ENCODE assay signal across 23 mouse cellular contexts in the genomic region with DNA sequence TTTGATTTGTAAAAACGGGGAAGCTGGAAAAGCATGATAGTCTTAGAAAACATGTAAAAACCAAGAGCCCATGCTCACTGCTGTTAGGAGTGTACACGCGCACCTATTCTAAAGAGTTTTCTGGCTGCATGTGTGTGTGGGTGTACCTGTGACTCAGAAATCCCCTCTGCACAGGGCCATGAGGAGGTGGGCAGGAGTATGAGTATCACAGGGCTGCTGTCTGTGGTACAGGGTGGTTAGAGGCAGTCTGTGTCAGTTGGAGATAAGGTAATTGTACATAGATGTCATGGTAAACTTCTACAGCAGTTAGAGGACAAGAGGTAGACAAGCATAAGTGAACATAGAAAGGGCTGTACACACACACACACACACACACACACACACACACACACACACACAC.
DNase-seq lines count a peak whose midpoint lies in the region; ATAC-seq lines count a peak whose summit lies in the region.
"Had no signal": no experiment of that assay in that cellular context is flagged by ENCODE, and none has a peak within 500 bp of the region (broad histone marks: within the 10 kb centered on the region; RNA-seq: fewer than 3 reads in every experiment).

No protein-coding gene starts in this region.

- no peak overlapping the region for H3K4me2 ChIP-seq in forebrain, embryonic 11.5 days (ENCODE audit: low read depth, low read length, severe bottlenecking)
- H3K4me2 ChIP-seq: embryonic facial prominence, embryonic 15.5 days; forebrain, embryonic 12.5 days; heart, embryonic 13.5 days; hindbrain, embryonic 15.5 days; limb, embryonic 13.5 days; lung, embryonic 15.5 days had no signal

- no peaks in the 10 kb centered on the region for H3K9me3 ChIP-seq in heart, embryonic 10.5 days
- no peaks in the 10 kb centered on the region for H3K9me3 ChIP-seq in forebrain, embryonic 11.5 days (ENCODE audit: control insufficient read depth, low read length)
- H3K9me3 ChIP-seq: forebrain, embryonic 12.5 days; hindbrain, embryonic 15.5 days; limb, embryonic 13.5 days; lung, embryonic 15.5 days had no signal

- peak; percentile 61 for DNase-seq in right cerebral cortex, adult 18-20 months
- no peak for DNase-seq in right cerebral cortex, postnatal 4 days
- DNase-seq in CD8-positive naive resting alpha-beta T cell, adult 2 months (ENCODE audit: low read depth in 2 of 2, low spot score in 2 of 2) = peak; percentile 42 to 50
- DNase-seq in induced T-regulatory cell, adult 2 months (ENCODE audit: low read depth) = peak; percentile 84
- DNase-seq in naive thymus-derived CD4-positive, alpha-beta T cell, adult 2 months (ENCODE audit: low read depth) = peak; percentile 70
- no peak for DNase-seq in heart, embryonic 10.5 days (ENCODE audit: low spot score)
- no peak for DNase-seq in forebrain, embryonic 11.5 days (ENCODE audit: low spot score)
- DNase-seq: adrenal gland, adult 8-10 months; B cell, adult 2 months; cerebellum, adult 2 months; gastrocnemius, postnatal 36 days; heart, postnatal 36 days; kidney, adult 11 months; midbrain, embryonic 14.5 days had no signal

- no peaks in the 10 kb centered on the region for H3K36me3 ChIP-seq in heart, embryonic 10.5 days
- H3K36me3 ChIP-seq in forebrain, embryonic 11.5 days (ENCODE audit: control insufficient read depth, insufficient read depth, low read length) = no peaks in the 10 kb centered on the region
- H3K36me3 ChIP-seq: embryonic facial prominence, embryonic 15.5 days; forebrain, embryonic 12.5 days; G1E; heart, embryonic 13.5 days; hindbrain, embryonic 15.5 days; limb, embryonic 13.5 days; lung, embryonic 15.5 days had no signal

- H3K27ac ChIP-seq in heart, embryonic 10.5 days = no peak overlapping the region
- H3K27ac ChIP-seq in forebrain, embryonic 11.5 days (ENCODE audit: low read depth, low read length) = no peak overlapping the region
- H3K27ac ChIP-seq: embryonic facial prominence, embryonic 15.5 days; forebrain, embryonic 12.5 days; heart, embryonic 13.5 days; hindbrain, embryonic 15.5 days; kidney, postnatal 0 days; layer of hippocampus, adult 2 months; limb, embryonic 13.5 days; lung, embryonic 15.5 days had no signal

- no peak for ATAC-seq in forebrain, embryonic 11.5 days (replicated peaks; ENCODE audit: low FRiP score)

- WGBS in heart, embryonic 10.5 days = 90% methylated on average over 3 of the region's 3 CpGs
- 92% methylated on average over 3 of the region's 3 CpGs for WGBS in forebrain, embryonic 11.5 days

- no peak overlapping the region for H3K4me3 ChIP-seq in heart, embryonic 10.5 days
- H3K4me3 ChIP-seq in forebrain, embryonic 11.5 days (ENCODE audit: low read depth, low read length) = no peak overlapping the region
- H3K4me3 ChIP-seq: embryonic facial prominence, embryonic 15.5 days; forebrain, embryonic 12.5 days; heart, embryonic 13.5 days; hindbrain, embryonic 15.5 days; layer of hippocampus, adult 2 months; limb, embryonic 13.5 days; lung, embryonic 15.5 days had no signal

- H3K27me3 ChIP-seq in heart, embryonic 10.5 days (ENCODE audit: insufficient read depth, poor library complexity, severe bottlenecking) = no peaks in the 10 kb centered on the region
- no peaks in the 10 kb centered on the region for H3K27me3 ChIP-seq in forebrain, embryonic 11.5 days (ENCODE audit: control insufficient read depth, insufficient read depth, low read length)
- H3K27me3 ChIP-seq: embryonic facial prominence, embryonic 15.5 days; forebrain, embryonic 12.5 days; heart, embryonic 13.5 days; hindbrain, embryonic 15.5 days; limb, embryonic 13.5 days; lung, embryonic 15.5 days had no signal

- H3K9ac ChIP-seq in forebrain, embryonic 11.5 days (ENCODE audit: low read length) = no peak overlapping the region
- H3K9ac ChIP-seq: embryonic facial prominence, embryonic 15.5 days; forebrain, embryonic 12.5 days; heart, embryonic 13.5 days; hindbrain, embryonic 15.5 days; limb, embryonic 13.5 days; lung, embryonic 15.5 days had no signal

- H3K4me1 ChIP-seq in heart, embryonic 10.5 days = peaks cover 5% of the 10 kb centered on the region; the same call in 1 of the 2 replicates
- no peaks in the 10 kb centered on the region for H3K4me1 ChIP-seq in forebrain, embryonic 11.5 days (replicated peaks; ENCODE audit: control insufficient read depth, insufficient read depth, low read length)
- H3K4me1 ChIP-seq: hindbrain, embryonic 15.5 days had no signal

Comparison
In these comparisons a context has a peak if more than half of its experiments do, and no peak if none do; other contexts are left out.
1. DNase-seq: peak in right cerebral cortex, adult 18-20 months (single experiment), CD8-positive naive resting alpha-beta T cell, adult 2 months (2 of 2), induced T-regulatory cell, adult 2 months (single experiment) and naive thymus-derived CD4-positive, alpha-beta T cell, adult 2 months (single experiment); none in right cerebral cortex, postnatal 4 days (single experiment), heart, embryonic 10.5 days (single experiment) and forebrain, embryonic 11.5 days (single experiment).